Mouse (Mus musculus) urinary bladder, postnatal 25 days (tissue): ENCODE data around the gene Stx17.

Experiments used
- DNase-seq: peaks from one replicate; pipeline ENCODE4 v3.0.0; 2022; ENCODE audit warnings: low spot score

Gene Stx17

DNA sequence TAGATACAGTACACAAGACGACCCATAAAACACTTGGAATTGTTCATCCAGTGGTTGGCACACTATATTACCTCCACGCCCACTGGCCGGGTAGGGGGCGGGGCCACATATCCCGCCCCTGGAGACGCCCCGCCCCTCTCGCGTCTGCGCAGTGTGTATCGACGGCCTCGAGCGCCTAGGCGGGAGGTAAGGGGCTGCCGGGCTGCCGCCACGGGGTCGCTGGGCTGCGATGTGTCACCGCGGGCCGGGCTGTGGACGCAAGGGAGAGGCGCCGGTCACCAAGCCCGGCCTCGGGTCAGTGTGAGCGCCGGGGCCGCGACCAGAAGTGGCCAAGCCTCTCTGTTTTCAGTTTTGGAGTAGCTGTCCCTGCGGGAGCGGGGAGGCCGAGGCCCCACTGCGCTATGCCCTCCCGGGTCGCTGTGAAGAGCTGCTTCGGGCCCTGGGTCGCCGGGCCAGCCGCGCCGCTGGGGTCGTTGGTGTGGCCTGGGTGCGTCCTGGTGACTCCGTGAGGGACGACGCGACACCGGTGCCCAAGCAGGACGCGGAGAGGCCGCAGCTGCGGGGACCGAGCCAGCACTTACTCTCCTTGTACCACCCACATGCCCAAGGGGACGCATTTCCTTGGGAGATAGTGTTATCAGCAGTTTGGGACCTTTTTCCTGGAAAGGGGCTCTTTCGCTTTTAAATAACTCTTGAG, at the start of gene Stx17:
TSS of gene Stx17 (plus strand) at position 143 of the 697 bp plus-strand sequence.
- peak; percentile 85 for DNase-seq

DNA sequence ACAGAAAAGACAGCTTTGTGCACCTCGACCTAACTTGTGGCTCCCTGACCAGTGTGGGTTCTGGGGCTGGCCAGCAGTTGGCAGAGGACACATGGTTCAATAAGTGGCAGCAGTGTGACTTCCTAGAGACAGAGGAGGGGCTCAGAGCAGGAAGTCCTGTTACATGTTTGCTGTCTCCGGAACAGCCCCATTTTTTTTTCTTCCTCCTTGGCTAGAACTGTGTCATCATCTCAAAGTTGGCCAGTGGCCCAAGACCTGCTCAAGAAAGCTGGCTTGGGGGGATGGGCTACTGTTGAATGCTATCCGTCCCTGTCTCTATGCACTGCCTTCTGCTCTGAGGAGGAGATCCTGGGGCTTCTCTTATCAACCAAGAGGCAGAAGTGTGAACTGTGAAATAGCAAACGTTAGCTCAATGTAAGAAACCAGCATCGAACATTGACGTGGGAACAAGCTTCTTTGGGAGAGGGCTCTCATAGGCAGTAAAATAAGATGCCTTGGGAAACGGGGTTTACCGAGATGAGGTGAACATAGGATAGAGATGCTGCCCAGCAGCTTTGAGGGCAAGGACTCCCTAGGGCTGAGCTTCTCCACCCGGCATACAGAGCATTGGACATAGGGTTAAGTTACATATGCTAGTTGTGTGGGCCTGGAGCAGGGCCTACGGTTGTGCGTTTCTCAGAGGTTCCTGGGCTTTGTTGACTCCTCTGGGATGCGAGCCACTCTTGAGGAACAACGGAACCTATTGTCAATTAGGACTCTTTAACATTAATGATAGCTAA, 47.8 kb upstream of the Stx17 start:
- DNase-seq, result peak; percentile 6

DNA sequence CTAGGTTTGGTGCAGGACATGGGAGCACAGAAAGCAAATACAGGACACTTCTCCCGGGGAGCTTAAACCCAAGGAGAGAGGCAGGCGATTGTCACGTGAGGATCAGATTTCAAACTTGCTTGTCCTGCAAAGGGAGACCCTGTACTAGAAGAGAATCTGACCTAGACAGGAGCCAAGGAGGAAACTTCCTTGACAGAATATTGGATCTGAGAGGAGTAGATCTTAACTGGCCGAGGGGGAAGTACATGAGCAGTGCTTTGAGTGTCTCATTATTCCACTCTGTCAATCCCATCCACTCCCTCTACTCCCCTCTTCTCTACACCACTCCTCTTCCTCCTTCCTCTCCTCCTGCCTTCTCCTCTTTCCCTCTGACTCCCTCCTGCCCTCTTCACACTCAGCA, 46.5 kb upstream of the Stx17 start:
- no peak for DNase-seq

DNA sequence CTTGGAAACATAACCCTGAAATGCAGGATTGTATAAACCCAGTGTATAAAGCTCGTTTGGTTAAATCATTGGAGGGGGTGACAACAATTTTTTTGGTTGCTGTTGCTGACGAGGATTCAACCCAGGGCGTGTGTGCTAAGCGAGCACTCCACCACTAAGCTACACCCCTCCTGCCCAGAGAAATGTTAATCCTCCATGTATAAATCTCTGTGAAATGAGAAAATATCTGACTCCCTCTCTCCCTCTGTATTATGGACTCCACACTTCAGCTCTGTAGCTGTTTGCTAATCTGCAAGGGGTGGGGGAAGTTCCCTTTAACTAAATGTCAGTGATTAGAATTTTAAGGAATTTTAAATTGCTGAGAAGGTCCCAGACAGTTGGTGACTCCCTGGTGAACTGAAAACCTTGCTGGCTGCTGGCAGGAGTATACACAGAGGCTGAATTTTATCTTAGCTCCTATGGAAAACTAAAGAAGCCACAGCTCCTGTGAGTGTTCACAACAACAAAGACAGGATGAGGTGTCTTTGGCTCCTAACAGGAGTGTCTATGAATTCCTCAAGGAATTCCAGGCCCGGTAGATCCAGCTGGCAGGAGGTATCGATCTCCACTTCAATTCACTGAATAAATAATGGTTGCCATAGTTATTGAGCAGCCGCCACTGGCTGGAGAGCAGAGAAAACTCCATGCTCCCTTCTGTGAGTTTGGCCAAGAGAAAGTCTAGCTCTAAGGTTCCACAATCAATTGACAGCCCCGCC, 45.3 kb upstream of the Stx17 start:
- no peak for DNase-seq

DNA sequence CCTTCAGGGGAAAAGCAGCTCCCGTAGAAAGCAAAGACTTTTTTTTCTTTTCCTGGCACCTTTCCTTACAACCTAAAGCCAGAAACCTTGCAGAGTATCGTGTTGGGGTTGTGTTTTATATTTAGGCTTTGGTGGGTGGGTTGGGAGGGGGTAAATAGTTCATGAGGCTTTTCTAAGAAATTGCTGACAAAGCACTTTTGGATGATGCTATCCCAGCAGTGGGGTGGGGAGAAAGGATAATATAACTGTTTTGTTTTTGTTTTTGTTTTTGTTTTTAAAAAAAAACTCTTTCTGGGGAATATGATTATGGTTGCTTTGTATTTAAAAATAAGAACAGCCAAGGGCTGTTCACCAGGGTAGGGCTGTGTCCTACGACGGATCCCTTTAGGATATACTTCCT, 41.3 kb upstream of the Stx17 start:
- no peak for DNase-seq

DNA sequence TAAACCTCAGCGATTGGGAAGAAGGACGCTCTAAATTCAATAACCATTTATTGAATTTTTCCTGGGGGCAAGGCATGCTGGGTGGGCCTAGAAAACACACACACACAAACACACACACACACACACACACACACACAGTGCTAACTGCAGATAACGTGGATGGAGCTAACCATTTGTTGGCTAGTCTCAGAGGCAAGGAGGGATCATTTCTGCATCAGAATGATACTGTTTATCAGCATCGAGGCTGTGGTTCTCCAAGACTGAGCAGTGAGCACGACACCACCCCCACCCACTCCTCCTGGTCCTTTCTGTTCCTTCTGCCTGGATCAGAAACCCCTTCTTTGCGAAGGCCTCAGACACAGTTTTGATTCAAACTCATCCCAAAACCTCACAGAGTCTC, 38.1 kb upstream of the Stx17 start:
- no peak for DNase-seq

DNA sequence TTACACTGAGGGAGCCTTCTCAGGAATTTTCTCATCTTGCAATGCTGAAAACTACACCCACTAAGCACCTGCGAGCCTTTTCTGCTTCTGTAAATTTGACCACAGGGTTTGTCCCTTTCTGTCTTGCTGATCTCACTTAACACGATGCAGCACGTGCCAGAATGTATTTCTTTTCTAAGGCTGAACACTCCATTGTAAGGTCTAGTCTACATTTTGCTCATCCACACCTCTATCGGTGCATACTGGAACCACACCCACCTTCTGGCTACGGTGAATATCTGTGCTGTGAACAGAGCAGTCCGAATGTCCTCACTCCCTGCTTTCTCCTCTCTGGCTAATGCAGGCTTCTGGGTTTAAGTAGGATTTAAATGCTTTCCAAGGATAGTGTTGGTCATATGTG, 37.2 kb upstream of the Stx17 start:
- no peak for DNase-seq

DNA sequence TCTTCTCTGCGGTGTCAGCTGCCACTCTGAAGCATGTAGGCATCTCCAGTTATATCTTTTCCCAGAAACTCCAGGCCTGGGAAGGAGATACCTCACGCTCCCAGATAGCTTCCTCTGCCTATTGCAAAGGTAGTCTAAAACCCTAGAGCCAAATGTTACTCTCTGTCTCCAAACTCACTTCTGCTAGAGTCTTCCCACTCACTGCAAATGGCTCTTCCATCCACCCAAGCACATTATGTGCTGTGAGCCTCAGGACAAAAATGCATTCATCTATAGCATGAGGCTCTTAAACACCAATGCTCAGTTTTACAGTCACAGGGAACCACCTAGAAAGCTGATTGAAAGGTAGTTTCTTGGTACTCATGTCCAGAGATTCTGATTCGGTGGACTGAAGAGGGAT, 31.5 kb upstream of the Stx17 start:
- DNase-seq, result no peak

DNA sequence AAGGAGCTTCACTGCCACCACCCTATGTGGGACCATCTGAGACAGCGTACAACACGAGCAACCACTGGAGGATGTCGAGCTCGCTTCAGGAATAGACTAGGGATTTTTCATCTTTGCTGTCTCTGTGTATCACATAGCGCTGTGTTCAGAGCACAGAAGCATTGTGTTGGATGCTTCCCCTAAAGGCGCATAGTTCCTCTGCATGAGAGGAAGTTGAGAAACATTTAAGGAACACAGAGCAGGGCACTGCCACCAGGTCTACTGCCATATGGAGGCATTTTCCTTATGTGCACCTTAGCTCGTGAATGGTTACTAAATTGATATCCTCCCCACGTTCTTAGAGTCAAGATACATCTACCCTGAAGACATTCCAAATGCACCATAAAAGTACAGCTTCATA, 24.5 kb upstream of the Stx17 start:
- no peak for DNase-seq

DNA sequence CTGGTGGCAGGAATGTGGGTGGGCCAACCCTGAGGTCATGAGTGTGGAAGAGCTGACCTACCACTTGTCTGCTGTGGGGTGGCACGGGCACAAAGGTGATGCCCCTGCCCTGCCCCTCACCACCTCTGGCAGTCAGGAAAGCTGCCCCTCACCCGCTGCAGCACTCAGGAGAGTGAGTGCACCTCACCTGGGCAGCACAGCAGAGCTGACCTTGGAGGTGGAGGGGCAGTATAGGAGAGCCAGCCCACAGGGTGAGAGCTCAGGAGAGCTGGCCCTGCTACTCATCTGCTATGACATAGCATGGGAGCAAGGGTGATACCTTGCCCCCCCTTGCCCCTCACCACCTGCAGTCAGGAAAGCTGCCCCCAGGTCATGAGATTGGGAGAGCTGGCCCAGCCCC, 22.7 kb upstream of the Stx17 start:
- DNase-seq, result no peak

DNA sequence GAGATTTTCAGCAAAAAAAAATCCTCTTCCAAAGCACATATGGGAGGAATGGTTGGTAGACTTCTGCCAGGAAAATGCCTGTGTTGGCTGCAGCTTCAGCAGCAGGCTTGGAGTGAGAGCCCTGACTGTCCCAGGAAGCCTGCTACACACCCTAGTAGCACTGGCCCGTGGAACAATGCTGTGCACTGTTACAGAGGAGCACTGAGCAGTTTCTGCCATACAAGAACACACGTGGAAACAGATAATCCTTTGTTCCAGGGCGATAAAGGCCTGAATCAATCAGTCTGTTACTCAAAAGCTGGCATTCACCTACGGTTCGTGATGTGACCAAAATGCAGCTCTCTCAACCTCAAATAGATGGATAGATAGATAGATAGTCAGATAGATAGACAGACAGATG, 19.3 kb upstream of the Stx17 start:
- no peak for DNase-seq

DNA sequence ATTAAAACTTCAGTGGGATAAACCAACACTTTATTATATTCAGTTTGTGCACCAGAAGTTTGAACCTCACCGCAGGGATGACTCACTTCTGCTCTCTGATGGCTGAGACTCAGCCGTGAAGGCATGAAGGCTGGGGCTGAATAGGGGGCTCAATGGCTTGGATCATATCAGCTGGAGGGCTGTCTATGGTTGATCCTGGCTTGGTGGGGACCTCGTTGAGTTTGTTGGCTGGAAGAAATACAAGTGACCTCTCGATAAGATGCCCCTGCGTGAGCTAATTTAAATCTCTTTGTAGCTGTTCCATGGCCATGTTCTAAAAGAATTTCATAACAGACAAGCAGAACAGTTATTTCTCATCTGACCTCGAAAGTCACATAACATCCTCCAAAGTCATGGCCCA, 17.6 kb upstream of the Stx17 start:
- no peak for DNase-seq

DNA sequence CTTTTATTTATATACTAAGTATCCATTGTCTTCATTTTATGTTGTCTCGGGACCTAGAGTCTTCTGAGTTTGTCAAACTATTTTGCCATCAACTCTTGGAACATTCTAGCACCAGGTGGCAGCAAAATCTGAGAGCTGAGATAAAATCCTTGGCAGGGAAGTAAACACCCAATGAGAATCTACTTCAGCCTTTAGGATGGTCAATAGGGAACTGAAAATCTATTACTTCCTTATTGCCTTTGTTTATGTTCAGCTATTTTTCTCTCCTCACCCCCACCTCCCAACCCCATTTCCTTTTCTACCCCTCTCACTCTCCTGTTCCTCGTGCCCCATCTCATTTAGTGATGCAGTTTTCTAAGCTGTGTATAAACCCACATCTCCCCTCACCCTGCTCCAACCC, 16.1 kb upstream of the Stx17 start:
- DNase-seq, result no peak

DNA sequence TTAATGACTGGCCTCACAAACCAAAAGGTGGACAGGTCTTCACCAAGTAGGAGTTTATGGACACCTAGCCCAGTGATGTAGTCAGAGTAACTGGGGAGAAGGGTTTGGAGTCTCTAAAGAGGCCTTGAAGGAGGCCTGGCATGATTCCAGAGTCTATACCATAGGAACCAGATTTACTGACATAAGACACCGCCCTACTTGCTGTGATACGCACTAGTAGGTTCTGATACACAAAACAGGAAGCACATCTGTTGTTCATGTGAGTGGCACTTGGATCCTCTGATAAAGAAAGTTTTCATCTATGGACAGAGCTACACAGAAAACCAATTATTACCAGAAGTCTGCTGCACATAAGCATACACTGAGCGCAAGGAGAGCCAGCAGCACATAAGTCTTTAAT, 14.4 kb upstream of the Stx17 start:
- DNase-seq, result no peak

DNA sequence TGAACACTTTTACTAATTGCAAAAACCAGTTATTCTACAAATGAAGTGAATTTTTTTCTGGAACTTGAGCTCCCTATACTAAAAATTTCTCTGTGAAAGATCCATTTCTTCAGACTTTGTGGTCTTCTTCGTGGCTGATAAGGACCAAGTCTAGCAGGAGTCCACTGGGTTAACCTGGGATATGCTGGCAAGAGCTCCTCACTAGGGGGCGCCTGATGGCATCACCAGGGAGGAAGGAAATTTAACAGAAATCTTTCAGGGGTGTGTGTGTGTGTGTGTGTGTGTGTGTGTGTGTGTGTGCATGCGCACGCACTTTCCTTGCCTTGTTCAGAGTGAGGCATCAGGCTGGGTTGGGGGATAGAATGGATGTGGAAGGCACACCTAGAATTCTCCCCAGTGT, 8.5 kb upstream of the Stx17 start:
- DNase-seq, result peak; percentile 18

DNA sequence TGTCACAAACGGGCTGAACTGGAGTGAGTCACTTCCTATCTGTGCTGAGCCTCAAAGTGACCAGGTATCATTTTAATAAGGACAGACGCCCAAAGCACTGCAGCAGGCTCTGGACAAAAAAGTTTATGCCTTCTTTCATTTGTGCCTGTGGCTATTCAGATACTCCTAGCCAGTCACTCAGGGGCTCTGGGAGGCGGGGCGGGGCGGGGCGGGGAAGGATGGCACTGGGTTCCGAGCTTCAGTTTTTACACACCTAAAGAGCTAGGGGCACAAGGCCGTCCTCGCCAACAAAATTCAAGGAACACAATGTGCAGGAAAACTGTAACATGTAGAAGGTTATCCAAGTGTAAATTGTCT, 321 bp upstream of the Stx17 start:
- DNase-seq, result peak; percentile 6

DNA sequence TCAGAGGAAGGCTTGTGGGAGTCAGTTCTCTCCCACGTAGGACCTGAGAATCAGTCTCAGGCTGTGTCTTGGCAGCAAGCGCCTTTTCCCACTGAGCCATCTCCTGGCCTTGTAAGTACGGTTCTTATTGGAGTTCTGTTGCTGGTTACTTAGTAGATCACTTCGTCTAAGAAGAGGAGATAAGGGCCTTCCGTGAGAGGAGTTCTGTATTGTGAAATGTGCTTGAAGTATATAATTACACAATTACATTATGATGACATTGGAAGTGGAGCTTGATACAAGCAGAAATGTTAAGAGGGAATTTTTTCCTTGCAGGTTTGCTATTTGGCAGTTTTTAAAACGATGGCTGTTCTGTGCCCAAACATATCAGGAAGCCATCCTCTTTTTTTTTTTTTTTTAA, 5.6 kb downstream of the Stx17 start:
- DNase-seq, result no peak

DNA sequence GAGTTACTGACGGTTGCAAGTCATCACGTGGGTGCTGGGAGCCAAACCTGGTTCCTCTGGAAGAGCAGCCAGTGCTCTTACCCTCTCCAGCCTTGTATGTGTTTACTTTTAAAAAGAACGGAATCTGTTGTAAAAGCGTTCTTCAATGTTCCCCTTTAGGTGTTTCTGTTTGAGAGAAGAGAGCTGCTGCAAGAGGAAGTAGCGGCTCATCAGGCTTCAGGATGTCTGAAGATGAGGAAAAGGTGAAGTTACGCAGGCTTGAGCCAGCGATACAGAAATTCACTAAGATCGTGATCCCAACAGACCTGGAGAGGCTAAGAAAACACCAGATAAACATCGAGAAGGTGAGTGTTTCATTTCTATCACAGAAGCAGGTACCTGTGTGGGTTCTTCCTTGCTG, 6.9 kb downstream of the Stx17 start:
- DNase-seq, result no peak

DNA sequence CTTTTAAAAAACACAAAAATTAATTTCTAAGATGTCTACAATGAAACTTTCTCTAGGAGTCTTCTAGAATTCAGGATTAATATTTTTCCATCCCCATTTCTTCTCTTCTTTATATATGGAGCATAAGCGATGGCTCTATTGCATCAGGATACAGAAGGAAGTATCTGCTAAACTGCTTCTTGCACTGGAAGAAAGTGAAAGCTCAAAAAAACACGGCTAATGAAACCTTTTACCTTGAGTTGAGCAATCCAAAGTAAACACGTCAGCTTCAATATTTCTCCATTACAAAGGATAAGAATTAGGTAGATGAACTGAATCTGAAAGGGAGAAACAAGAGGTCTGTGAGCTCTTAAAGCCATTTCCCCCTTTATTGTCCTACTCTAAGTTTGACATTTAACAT, 8.0 kb downstream of the Stx17 start:
- DNase-seq, result no peak

DNA sequence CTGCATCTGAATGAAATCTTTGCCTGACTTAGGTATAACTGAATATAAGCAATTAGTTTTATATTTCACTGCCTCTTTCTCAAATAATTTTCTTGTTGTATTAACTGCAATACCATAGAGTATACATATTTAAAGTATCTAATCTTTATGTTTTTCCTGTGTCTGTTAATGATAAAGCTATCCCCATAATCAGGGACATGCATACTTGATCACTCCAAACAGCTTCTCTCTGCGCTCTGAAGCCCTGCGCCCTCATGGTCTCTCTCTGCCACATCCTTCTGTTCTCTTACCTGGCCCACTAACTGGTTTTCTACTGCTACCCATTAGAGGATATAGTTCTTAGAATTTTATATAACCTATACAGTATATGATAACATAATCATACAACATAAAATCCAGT, 24.8 kb downstream of the Stx17 start:
- no peak for DNase-seq

DNA sequence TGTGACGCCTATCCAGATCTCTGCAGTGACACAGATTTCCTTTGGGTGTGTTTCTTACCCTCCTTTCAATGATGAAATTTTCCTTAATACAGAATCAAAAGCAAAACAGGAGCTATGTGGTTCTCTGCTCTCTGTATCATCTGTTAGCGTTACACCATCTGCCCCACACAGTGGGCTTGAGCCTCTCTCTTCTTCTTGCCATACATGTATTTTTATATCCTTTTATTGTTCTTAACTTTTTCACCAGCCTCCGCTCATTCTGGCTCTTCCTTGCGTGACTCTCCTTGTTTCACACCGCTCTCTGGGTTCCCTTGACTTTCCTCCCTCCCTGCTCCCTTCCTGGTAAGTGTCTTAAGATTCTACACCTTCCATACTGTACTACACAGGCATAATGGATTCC, 28.5 kb downstream of the Stx17 start:
- no peak for DNase-seq

DNA sequence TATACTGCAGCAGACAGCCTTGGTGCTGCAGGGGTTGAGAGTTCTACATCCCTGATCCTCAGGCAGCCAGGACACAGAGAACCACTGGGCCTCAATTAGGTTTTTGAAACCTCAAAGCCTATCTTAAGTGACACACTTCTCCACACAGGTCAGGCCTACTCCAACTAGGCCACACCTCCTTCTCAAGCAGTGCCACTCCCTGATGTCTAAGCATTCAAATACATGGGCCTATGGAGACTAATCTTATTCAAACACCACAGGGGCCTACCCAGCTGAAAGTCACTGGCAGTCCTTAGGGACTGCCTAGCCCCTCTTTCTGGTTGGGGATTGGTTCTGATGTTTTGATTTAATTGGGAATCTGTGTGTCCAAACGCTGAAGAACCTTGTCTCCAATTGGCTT, 31.1 kb downstream of the Stx17 start:
- no peak for DNase-seq

DNA sequence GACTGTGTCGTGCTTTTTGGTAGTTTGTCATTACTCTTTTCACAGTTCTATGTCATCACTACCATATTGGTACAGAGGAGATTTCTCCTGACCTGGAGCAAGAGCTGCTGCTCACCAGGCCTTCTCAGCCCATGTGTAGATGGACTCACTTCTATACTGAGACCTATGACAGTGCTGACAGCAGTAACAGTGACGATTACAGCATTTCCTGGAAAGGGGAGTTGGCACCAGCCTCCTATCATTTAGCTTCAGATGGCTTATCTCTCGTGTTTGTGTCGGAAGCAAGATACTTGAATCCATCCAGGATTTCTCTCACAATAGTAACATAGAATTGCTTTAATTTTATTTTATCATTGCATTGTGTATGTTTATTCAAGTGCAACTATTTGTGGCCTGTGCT, 35.7 kb downstream of the Stx17 start:
- DNase-seq, result no peak
